Mouse (Mus musculus): ENCODE data around the gene Cemip.

DNA sequence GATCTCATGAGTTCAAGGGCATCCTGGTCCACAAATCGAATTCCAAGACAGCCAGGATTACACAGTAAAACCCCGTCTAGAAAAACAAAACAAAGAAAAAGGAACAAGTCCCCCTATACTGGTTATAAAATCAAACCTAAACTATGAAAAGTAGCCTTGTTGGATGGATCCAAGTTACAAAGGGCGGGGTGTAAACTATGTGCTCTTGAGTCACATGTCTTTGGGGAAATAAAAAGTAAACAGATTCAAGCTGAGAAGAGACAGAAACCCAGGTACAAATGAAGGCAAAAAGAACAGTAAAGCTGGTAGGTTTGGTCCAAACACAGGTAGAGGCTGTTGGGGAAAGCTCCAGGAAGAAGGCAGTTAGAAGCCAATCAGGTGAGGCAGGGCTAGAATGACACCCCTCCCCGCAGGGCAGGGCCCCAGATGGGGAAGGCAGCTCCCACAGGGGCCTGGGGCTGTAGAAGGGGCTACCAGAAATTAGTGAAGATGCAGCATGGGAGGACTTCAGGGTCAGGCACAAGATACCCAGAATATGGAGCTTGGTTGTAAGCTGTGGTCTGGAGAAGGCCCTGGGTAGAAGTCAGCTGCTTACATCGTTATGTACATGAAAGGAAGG is 33.9 kb upstream of the Cemip start:
- no peak for TF ChIP-seq CTCF (IDR thresholded peaks at IDR 0.05; ENCODE audit: low read depth)
- TF ChIP-seq EP300 (IDR thresholded peaks at IDR 0.05; ENCODE audit: low read depth): no peak
